Mouse (Mus musculus) spleen, adult 2 months (tissue): ENCODE data around the gene Astn2.

Experiments
- CTCF ChIP-seq: fragments of 200-500 bp; IDR thresholded peaks from 2 replicates; pipeline ENCODE4 v1.5.1; 2011; ENCODE audit warnings: mild to moderate bottlenecking, inconsistent platforms; ENCODE audit not compliant: insufficient read depth, insufficient read length, insufficient replicate concordance; ENCODE audit errors: extremely low read depth
- POLR2A ChIP-seq: fragments of 200-500 bp; IDR thresholded peaks from 2 replicates; pipeline ENCODE4 v1.6.1; 2011; ENCODE audit warnings: low read depth, low read length, inconsistent platforms

DNA sequence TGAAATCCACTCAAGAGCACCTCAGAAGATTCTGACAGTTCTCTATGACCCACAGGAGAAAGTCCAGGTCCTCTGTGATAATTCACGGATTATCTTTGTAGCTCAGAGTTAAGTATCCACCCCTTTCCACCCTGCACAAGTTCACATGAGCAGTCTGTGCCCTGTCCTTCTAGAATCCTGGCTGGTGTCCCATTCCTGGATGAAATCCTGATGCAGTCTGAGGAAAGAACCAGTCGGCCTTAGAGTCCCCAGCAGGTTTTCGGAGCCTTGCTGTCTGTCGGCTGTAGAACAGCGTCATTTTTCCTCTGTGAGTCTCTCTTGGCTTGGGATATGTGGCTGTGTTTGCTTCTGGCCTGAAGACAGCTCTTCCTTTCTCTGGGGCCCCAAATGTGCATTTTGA, 978.0 kb downstream of the Astn2 start:
- TF ChIP-seq POLR2A: no peak
- no peak for TF ChIP-seq CTCF
